Mouse (Mus musculus) E14TG2a.4 (cell line): ENCODE measurements around the gene Pde1c.

Experiments used
- H3K27me3 ChIP-seq: 2 replicates; pipeline ENCODE4 v1.6.1; 2014; ENCODE audit warnings: low read length, control low read depth; ENCODE audit not compliant: insufficient read depth
- H3K36me3 ChIP-seq: 2 replicates; pipeline ENCODE4 v1.6.1; 2014; ENCODE audit warnings: low read length, control low read depth; ENCODE audit not compliant: insufficient read depth
- H3K4me1 ChIP-seq: replicated peaks from 2 replicates; pipeline ENCODE4 v1.6.1; 2014; ENCODE audit warnings: low read depth, low read length, control low read depth
- H3K4me3 ChIP-seq: replicated peaks from 2 replicates; pipeline ENCODE4 v1.5.1; 2014; ENCODE audit warnings: mild to moderate bottlenecking, low read length
- H3K9me3 ChIP-seq: 2 replicates; pipeline ENCODE4 v1.6.1; 2014; ENCODE audit warnings: low read length, control low read depth
- CTCF ChIP-seq: conservative IDR thresholded peaks from 2 replicates; pipeline ENCODE4 v1.5.1; 2014; ENCODE audit warnings: low read length
- NANOG ChIP-seq: IDR thresholded peaks from 2 replicates; pipeline ENCODE4 v1.6.1; 2014; ENCODE audit warnings: borderline replicate concordance, low read length, mixed read lengths
- POU5F1 ChIP-seq: IDR thresholded peaks from 2 replicates; pipeline ENCODE4 v1.6.1; 2014; ENCODE audit warnings: low read length, borderline replicate concordance

Gene Pde1c

GRCm38 (mm10) chr6:56558711-56559110, 10.2 kb downstream of the Pde1c start:
- Histone ChIP-seq H3K27me3 (no peaks in the 10 kb centered on the region), H3K9me3 (no peaks in the 10 kb centered on the region), H3K4me3 (no peak overlapping the region), H3K36me3 (no peaks in the 10 kb centered on the region), H3K4me1 (no peaks in the 10 kb centered on the region)
- no peak for TF ChIP-seq NANOG
- no peak for TF ChIP-seq POU5F1
- no peak for TF ChIP-seq CTCF

GRCm38 (mm10) chr6:56555848-56556247, 13.1 kb downstream of the Pde1c start:
- TF ChIP-seq NANOG, result no peak
- no peak for TF ChIP-seq POU5F1
- TF ChIP-seq CTCF, result no peak
- Histone ChIP-seq H3K27me3 (no peaks in the 10 kb centered on the region), H3K4me1 (no peaks in the 10 kb centered on the region), H3K4me3 (no peak overlapping the region), H3K9me3 (no peaks in the 10 kb centered on the region), H3K36me3 (no peaks in the 10 kb centered on the region)

- Histone ChIP-seq H3K27me3 (no peaks in the 10 kb centered on the region), H3K4me3 (no peak overlapping the region), H3K9me3 (no peaks in the 10 kb centered on the region), H3K36me3 (no peaks in the 10 kb centered on the region), H3K4me1 (no peaks in the 10 kb centered on the region)
- no peak for TF ChIP-seq CTCF
- TF ChIP-seq POU5F1, result no peak
Observed at GRCm38 (mm10) chr6:56555382-56555781, 13.5 kb downstream of the Pde1c start.

- no peak overlapping the region for H3K4me3 ChIP-seq
- TF ChIP-seq POU5F1, result no peak
- TF ChIP-seq NANOG, result no peak
- no peak for TF ChIP-seq CTCF
- H3K27me3 ChIP-seq, result no peaks in the 10 kb centered on the region
- H3K9me3 ChIP-seq, result no peaks in the 10 kb centered on the region
- H3K4me1 ChIP-seq, result no peaks in the 10 kb centered on the region
- H3K36me3 ChIP-seq, result no peaks in the 10 kb centered on the region
Observed at GRCm38 (mm10) chr6:56551022-56551421, 17.9 kb downstream of the Pde1c start.

GRCm38 (mm10) chr6:56540247-56540646, 28.7 kb downstream of the Pde1c start:
- no peak overlapping the region for H3K4me3 ChIP-seq
- H3K36me3 ChIP-seq, result no peaks in the 10 kb centered on the region
- H3K4me1 ChIP-seq, result no peaks in the 10 kb centered on the region
- no peaks in the 10 kb centered on the region for H3K9me3 ChIP-seq
- TF ChIP-seq POU5F1, result no peak
- TF ChIP-seq CTCF, result no peak
- TF ChIP-seq NANOG, result no peak
- no peaks in the 10 kb centered on the region for H3K27me3 ChIP-seq

GRCm38 (mm10) chr6:56534653-56535052, 34.2 kb downstream of the Pde1c start:
- no peaks in the 10 kb centered on the region for H3K27me3 ChIP-seq
- no peak overlapping the region for H3K4me3 ChIP-seq
- H3K9me3 ChIP-seq, result no peaks in the 10 kb centered on the region
- TF ChIP-seq NANOG (no peak), POU5F1 (no peak), CTCF (no peak)
- no peaks in the 10 kb centered on the region for H3K36me3 ChIP-seq
- H3K4me1 ChIP-seq, result no peaks in the 10 kb centered on the region

- no peak for TF ChIP-seq CTCF
- TF ChIP-seq POU5F1, result no peak
- TF ChIP-seq NANOG, result no peak
- Histone ChIP-seq H3K36me3 (no peaks in the 10 kb centered on the region), H3K9me3 (no peaks in the 10 kb centered on the region), H3K27me3 (no peaks in the 10 kb centered on the region), H3K4me1 (no peaks in the 10 kb centered on the region), H3K4me3 (no peak overlapping the region)
Observed at GRCm38 (mm10) chr6:56532257-56532656, 36.6 kb downstream of the Pde1c start.

- H3K4me3 ChIP-seq, result no peak overlapping the region
- H3K27me3 ChIP-seq, result no peaks in the 10 kb centered on the region
- TF ChIP-seq CTCF (no peak), NANOG (no peak), POU5F1 (no peak)
- H3K36me3 ChIP-seq, result no peaks in the 10 kb centered on the region
- no peaks in the 10 kb centered on the region for H3K9me3 ChIP-seq
- no peaks in the 10 kb centered on the region for H3K4me1 ChIP-seq
Observed at GRCm38 (mm10) chr6:56523938-56524866, 44.7 kb downstream of the Pde1c start.

GRCm38 (mm10) chr6:56489161-56489560, 79.7 kb downstream of the Pde1c start:
- Histone ChIP-seq H3K27me3 (no peaks in the 10 kb centered on the region; the same call in 1 of the 2 replicates), H3K36me3 (no peaks in the 10 kb centered on the region), H3K4me1 (no peaks in the 10 kb centered on the region), H3K9me3 (no peaks in the 10 kb centered on the region), H3K4me3 (no peak overlapping the region)
- no peak for TF ChIP-seq POU5F1
- TF ChIP-seq CTCF, result no peak
- no peak for TF ChIP-seq NANOG
